Mouse (Mus musculus): Measurements from ENCODE around the gene Gbgt1. TPM values are rescaled to one million over a fixed set of nuclear protein-coding genes. Genes with fewer than 3 reads are reported as not detected.
A peak's percentile ranks its signal among the peaks of the same experiment; 100 is the strongest.
"Not testable (repeated sequence)": the region's sequence is repeated elsewhere in the genome, so short reads cannot be mapped to it uniquely, and the experiment has no call there.

Gene Gbgt1
- polyA plus RNA-seq, 1 experiment from 2014 or later: 1.4 TPM

- peaks cover 2% of the 10 kb centered on the region; the same call in 1 of the 2 replicates for H3K27me3 ChIP-seq
- no peak within 1 kb of the TSS for H3K4me3 ChIP-seq (replicated peaks)
- H3K4me2 ChIP-seq (replicated peaks): no peak within 1 kb of the TSS
- H3K9me3 ChIP-seq: no peaks in the 10 kb centered on the region
- 78% methylated on average over 3 of the region's 3 CpGs for WGBS
- no peaks in the 10 kb centered on the region for H3K4me1 ChIP-seq (replicated peaks)
- no peak for ATAC-seq
- no peak within 1 kb of the TSS for H3K9ac ChIP-seq (replicated peaks)
- no peaks in the 10 kb centered on the region for H3K36me3 ChIP-seq
- H3K27ac ChIP-seq: no peak within 1 kb of the TSS
Observed at GRCm38 (mm10) chr2:28505795-28506194, 9.1 kb downstream of the Gbgt1 start, which contains the start of gene Gm10134. TSS of gene Gm10134 (plus strand) at chr2:28506095.

- no peak overlapping the region for H3K9ac ChIP-seq (replicated peaks)
- no peaks in the 10 kb centered on the region for H3K36me3 ChIP-seq
- H3K4me2 ChIP-seq (replicated peaks): no peak overlapping the region
- no peak overlapping the region for H3K27ac ChIP-seq
- no peak for ATAC-seq
- H3K27me3 ChIP-seq: peaks cover 7% of the 10 kb centered on the region; the same call in 1 of the 2 replicates
- WGBS: 78% methylated on average over 6 of the region's 6 CpGs
- no peaks in the 10 kb centered on the region for H3K4me1 ChIP-seq (replicated peaks)
- no peaks in the 10 kb centered on the region for H3K9me3 ChIP-seq
- H3K4me3 ChIP-seq (replicated peaks): no peak overlapping the region
Observed at GRCm38 (mm10) chr2:28506291-28506690, 9.6 kb downstream of the Gbgt1 start.

- H3K4me3 ChIP-seq (replicated peaks); ATAC-seq; H3K27ac ChIP-seq; H3K9me3 ChIP-seq; H3K9ac ChIP-seq (replicated peaks); H3K27me3 ChIP-seq; H3K4me2 ChIP-seq (replicated peaks): not testable (repeated sequence)
- H3K36me3 ChIP-seq: peaks cover 13% of the 10 kb centered on the region; the same call in 1 of the 2 replicates
- 55% methylated on average over 5 of the region's 5 CpGs for WGBS
- peaks cover 27% of the 10 kb centered on the region for H3K4me1 ChIP-seq (replicated peaks)
Observed at GRCm38 (mm10) chr2:28511600-28511999, 14.9 kb downstream of the Gbgt1 start.

GRCm38 (mm10) chr2:28512798-28513401 lies 16.2 kb downstream of the Gbgt1 start, which contains the start of gene Ralgds:
TSS of gene Ralgds (plus strand) at chr2:28513125.
- peak; percentile 74 for ATAC-seq
- WGBS: under 1% methylated on average over 68 of the region's 71 CpGs
- H3K36me3 ChIP-seq: peaks cover 15% of the 10 kb centered on the region; the same call in 1 of the 2 replicates

GRCm38 (mm10) chr2:28513431-28514370 lies 17.0 kb downstream of the Gbgt1 start:
- ATAC-seq: peak; percentile 65
- 3% methylated on average over 45 of the region's 47 CpGs for WGBS
- no peaks in the 10 kb centered on the region for H3K9me3 ChIP-seq
- peak overlapping the region; percentile 98 for H3K9ac ChIP-seq (replicated peaks)
- peak overlapping the region; percentile 85 for H3K4me2 ChIP-seq (replicated peaks)
- peaks cover 48% of the 10 kb centered on the region for H3K4me1 ChIP-seq (replicated peaks)
- peaks cover 9% of the 10 kb centered on the region; the same call in 1 of the 2 replicates for H3K27me3 ChIP-seq
- H3K27ac ChIP-seq: peak overlapping the region; percentile 93
- peak overlapping the region; percentile 93 for H3K4me3 ChIP-seq (replicated peaks)
- H3K36me3 ChIP-seq: peaks cover 17% of the 10 kb centered on the region; the same call in 1 of the 2 replicates

More at GRCm38 (mm10) chr2:28512798-28513401, 16.2 kb downstream of the Gbgt1 start, which contains the start of gene Ralgds:
- Histone ChIP-seq H3K4me2 (replicated peaks) (peak within 1 kb of the TSS; percentile 85), H3K4me1 (replicated peaks) (peaks cover 40% of the 10 kb centered on the region), H3K9me3 (no peaks in the 10 kb centered on the region), H3K9ac (replicated peaks) (peak within 1 kb of the TSS; percentile 98), H3K4me3 (replicated peaks) (peak within 1 kb of the TSS; percentile 93), H3K27ac (peak within 1 kb of the TSS; percentile 93), H3K27me3 (peaks cover 9% of the 10 kb centered on the region; the same call in 1 of the 2 replicates)

- peak; percentile 40; the same call in 1 of the 2 replicates for ATAC-seq
Observed at GRCm38 (mm10) chr2:28514489-28514888, 17.8 kb downstream of the Gbgt1 start.

GRCm38 (mm10) chr2:28517206-28517909 lies 20.7 kb downstream of the Gbgt1 start:
- H3K4me2 ChIP-seq (replicated peaks): peak overlapping the region; percentile 85
- peak overlapping the region; percentile 8; the same call in 1 of the 2 replicates for H3K9ac ChIP-seq (replicated peaks)
- peak overlapping the region; percentile 55 for H3K27ac ChIP-seq
- no peak overlapping the region for H3K4me3 ChIP-seq (replicated peaks)
- 44% methylated on average over 5 of the region's 5 CpGs for WGBS
- no peak for ATAC-seq
- no peaks in the 10 kb centered on the region for H3K27me3 ChIP-seq
- peaks cover 84% of the 10 kb centered on the region for H3K4me1 ChIP-seq (replicated peaks)
- H3K9me3 ChIP-seq: no peaks in the 10 kb centered on the region
- H3K36me3 ChIP-seq: peaks cover 25% of the 10 kb centered on the region

More at GRCm38 (mm10) chr2:28514489-28514888, 17.8 kb downstream of the Gbgt1 start:
- Histone ChIP-seq H3K9ac (replicated peaks) (peak overlapping the region; percentile 98), H3K9me3 (no peaks in the 10 kb centered on the region), H3K4me2 (replicated peaks) (peak overlapping the region; percentile 85), H3K4me3 (replicated peaks) (peak overlapping the region; percentile 93), H3K27me3 (peaks cover 9% of the 10 kb centered on the region; the same call in 1 of the 2 replicates), H3K4me1 (replicated peaks) (peaks cover 56% of the 10 kb centered on the region), H3K36me3 (peaks cover 20% of the 10 kb centered on the region; the same call in 1 of the 2 replicates), H3K27ac (peak overlapping the region; percentile 93)
- WGBS: 23% methylated on average over 5 of the region's 5 CpGs

- ATAC-seq: no peak
- H3K4me1 ChIP-seq (replicated peaks): peaks cover 87% of the 10 kb centered on the region
Observed at GRCm38 (mm10) chr2:28518231-28518630, 21.5 kb downstream of the Gbgt1 start.

GRCm38 (mm10) chr2:28520581-28520980 lies 23.9 kb downstream of the Gbgt1 start:
- no peak overlapping the region for H3K4me3 ChIP-seq (replicated peaks)
- no peak overlapping the region for H3K9ac ChIP-seq (replicated peaks)
- ATAC-seq: no peak
- H3K4me2 ChIP-seq (replicated peaks): no peak overlapping the region
- peaks cover 20% of the 10 kb centered on the region for H3K36me3 ChIP-seq
- H3K27ac ChIP-seq: no peak overlapping the region
- 64% methylated on average over 5 of the region's 5 CpGs for WGBS
- H3K27me3 ChIP-seq: no peaks in the 10 kb centered on the region
- H3K9me3 ChIP-seq: no peaks in the 10 kb centered on the region
- peaks cover 94% of the 10 kb centered on the region for H3K4me1 ChIP-seq (replicated peaks)

More at GRCm38 (mm10) chr2:28518231-28518630, 21.5 kb downstream of the Gbgt1 start:
- Histone ChIP-seq H3K36me3 (peaks cover 25% of the 10 kb centered on the region), H3K9ac (replicated peaks) (peak overlapping the region; percentile 8; the same call in 1 of the 2 replicates), H3K9me3 (no peaks in the 10 kb centered on the region), H3K27me3 (no peaks in the 10 kb centered on the region), H3K27ac (peak overlapping the region; percentile 55), H3K4me3 (replicated peaks) (no peak overlapping the region), H3K4me2 (replicated peaks) (peak overlapping the region; percentile 29)
- 15% methylated on average over 2 of the region's 2 CpGs for WGBS

- Histone ChIP-seq H3K27ac (no peak overlapping the region), H3K4me3 (replicated peaks) (no peak overlapping the region), H3K27me3 (no peaks in the 10 kb centered on the region), H3K4me1 (replicated peaks) (peaks cover 94% of the 10 kb centered on the region), H3K36me3 (peaks cover 12% of the 10 kb centered on the region), H3K9ac (replicated peaks) (no peak overlapping the region; the same call in 1 of the 2 replicates), H3K9me3 (no peaks in the 10 kb centered on the region), H3K4me2 (replicated peaks) (no peak overlapping the region)
- WGBS: 93% methylated on average over 6 of the region's 6 CpGs
- no peak for ATAC-seq
Observed at GRCm38 (mm10) chr2:28521571-28522151, 25.0 kb downstream of the Gbgt1 start.

GRCm38 (mm10) chr2:28522166-28522565 lies 25.5 kb downstream of the Gbgt1 start:
- WGBS: 96% methylated on average over 4 of the region's 4 CpGs
- Histone ChIP-seq H3K4me2 (replicated peaks) (no peak overlapping the region), H3K4me1 (replicated peaks) (peaks cover 93% of the 10 kb centered on the region), H3K27ac (no peak overlapping the region), H3K9ac (replicated peaks) (no peak overlapping the region), H3K4me3 (replicated peaks) (no peak overlapping the region), H3K27me3 (no peaks in the 10 kb centered on the region), H3K36me3 (peaks cover 12% of the 10 kb centered on the region), H3K9me3 (no peaks in the 10 kb centered on the region)
- no peak for ATAC-seq
